Mouse (Mus musculus): ENCODE data around the gene Metrnl.

GRCm38 (mm10) chr11:121688024-121688423 is 13.3 kb upstream of the Metrnl start:
- TF ChIP-seq CTCF (IDR thresholded peaks at IDR 0.05; ENCODE audit: low read depth) = no peak
- no peak for TF ChIP-seq EP300 (IDR thresholded peaks at IDR 0.05; ENCODE audit: low read depth)

All from liver, postnatal 0 days (tissue).